Mouse (Mus musculus) spleen, adult 2 months (tissue): ENCODE measurements around the gene Ppif.

Experiments used
- CTCF ChIP-seq: fragments of 200-500 bp; IDR thresholded peaks from 2 replicates; pipeline ENCODE4 v1.5.1; 2011; ENCODE audit warnings: mild to moderate bottlenecking, inconsistent platforms; ENCODE audit not compliant: insufficient read depth, insufficient read length, insufficient replicate concordance; ENCODE audit errors: extremely low read depth
- POLR2A ChIP-seq: fragments of 200-500 bp; IDR thresholded peaks from 2 replicates; pipeline ENCODE4 v1.6.1; 2011; ENCODE audit warnings: low read depth, low read length, inconsistent platforms

DNA sequence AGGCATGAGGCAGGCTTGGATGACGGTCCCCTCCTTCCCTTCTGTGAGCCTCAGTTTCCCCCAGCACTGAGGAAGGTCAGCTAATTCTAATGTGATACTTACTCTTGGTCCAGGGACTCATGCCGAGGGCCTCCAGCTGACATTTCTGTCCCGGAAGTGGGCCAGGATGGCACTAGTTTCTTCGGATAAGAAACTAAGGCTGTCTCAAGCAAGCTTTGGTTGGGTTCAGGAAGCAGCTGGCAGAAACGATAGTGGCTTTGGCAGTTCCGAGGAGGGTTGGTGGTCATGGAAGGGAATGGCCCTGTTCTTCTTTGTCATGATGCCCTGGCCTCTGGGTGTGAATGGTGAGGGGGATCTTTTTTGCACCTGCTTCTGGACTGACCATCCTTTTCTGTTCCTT is 1.1 kb downstream of the Ppif start:
- TF ChIP-seq CTCF (no peak), POLR2A (no peak)
